7 mouse cellular contexts compared by ENCODE assay signal in the genomic region with DNA sequence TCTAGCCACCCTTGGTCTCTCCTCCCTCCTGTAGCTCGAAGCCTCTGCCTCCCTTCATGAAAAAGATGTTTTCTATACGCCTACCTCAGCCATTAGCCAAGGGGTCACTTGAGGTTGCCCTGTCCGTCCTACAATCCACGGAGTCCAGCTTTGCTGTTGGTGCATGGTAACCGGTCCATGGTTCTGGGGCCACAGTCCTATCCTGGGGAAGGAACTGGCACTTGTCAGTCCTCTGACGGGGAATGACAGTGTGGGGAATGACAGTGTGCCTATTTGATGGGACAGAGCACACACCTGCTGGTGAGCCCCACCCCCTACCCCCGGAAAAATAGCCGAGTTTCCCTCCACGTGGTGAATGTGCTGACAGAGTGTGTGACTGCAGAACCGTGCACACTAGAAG.
DNase-seq lines count a peak whose midpoint lies in the region; ATAC-seq lines count a peak whose summit lies in the region.

No protein-coding gene starts in this region.

- peaks cover 7% of the 10 kb centered on the region for H3K9me3 ChIP-seq in heart, embryonic 16.5 days (replicated peaks; ENCODE audit: control insufficient read depth, low read length)
- peaks cover 6% of the 10 kb centered on the region for H3K9me3 ChIP-seq in liver, embryonic 12.5 days (replicated peaks)

- peaks cover 20% of the 10 kb centered on the region for H3K4me1 ChIP-seq in heart, embryonic 16.5 days (ENCODE audit: control insufficient read depth, insufficient read depth, low read length)
- peaks cover 38% of the 10 kb centered on the region for H3K4me1 ChIP-seq in liver, embryonic 12.5 days

- no peaks in the 10 kb centered on the region for H3K36me3 ChIP-seq in heart, embryonic 16.5 days (ENCODE audit: control insufficient read depth, insufficient read depth)
- H3K36me3 ChIP-seq in liver, embryonic 12.5 days = no peaks in the 10 kb centered on the region

- peak; percentile 18 for ATAC-seq in heart, embryonic 16.5 days (replicated peaks; ENCODE audit: extremely low read depth, insufficient read depth, low FRiP score)
- ATAC-seq in liver, embryonic 12.5 days = peak; percentile 14; the same call in 1 of the 2 replicates

- H3K4me2 ChIP-seq in heart, embryonic 16.5 days (ENCODE audit: low read depth, low read length) = peak overlapping the region; percentile 54
- H3K4me2 ChIP-seq in liver, embryonic 12.5 days = no peak overlapping the region

- WGBS in heart, embryonic 16.5 days = 13% methylated on average over 10 of the region's 10 CpGs
- 39% methylated on average over 10 of the region's 10 CpGs for WGBS in liver, embryonic 12.5 days (ENCODE audit: insufficient replicate concordance)

- DNase-seq in heart, postnatal 36 days = no peak
- peak; percentile 45 for DNase-seq in thymus, postnatal 14 days
- DNase-seq in thymus, postnatal 25 days = no peak
- no peak for DNase-seq in spleen, postnatal 10 days (ENCODE audit: low spot score in 2 of 2)
- no peak for DNase-seq in urinary bladder, postnatal 10 days (ENCODE audit: low spot score)

- peak overlapping the region; percentile 94 for H3K27ac ChIP-seq in heart, embryonic 16.5 days (ENCODE audit: low read length)
- H3K27ac ChIP-seq in liver, embryonic 12.5 days = no peak overlapping the region

- H3K9ac ChIP-seq in heart, embryonic 16.5 days (ENCODE audit: low read length) = peak overlapping the region; percentile 42; the same call in 1 of the 2 replicates
- no peak overlapping the region for H3K9ac ChIP-seq in liver, embryonic 12.5 days

- H3K4me3 ChIP-seq in heart, embryonic 16.5 days (ENCODE audit: low read length) = peak overlapping the region; percentile 29
- H3K4me3 ChIP-seq in liver, embryonic 12.5 days = no peak overlapping the region

- H3K27me3 ChIP-seq in heart, embryonic 16.5 days (ENCODE audit: control insufficient read depth, insufficient read depth, low read length) = no peaks in the 10 kb centered on the region
- peaks cover 10% of the 10 kb centered on the region; the same call in 1 of the 2 replicates for H3K27me3 ChIP-seq in liver, embryonic 12.5 days (replicated peaks)

- intact Hi-C loops in heart, postnatal 36 days (cut with DNase I) = no loop called here
